Mouse (Mus musculus) heart, embryonic 10.5 days (tissue): ENCODE measurements around the gene Safb2. TPM values are rescaled to one million over a fixed set of nuclear protein-coding genes. Genes with fewer than 3 reads are reported as not detected.

ENCODE experiments used
- DNase-seq: peaks from one replicate; pipeline ENCODE4 v3.0.0-alpha.2; 2017; ENCODE audit warnings: low spot score
- H3K27ac ChIP-seq: fragments of 300-500 bp; sonication (generic); 2 replicates; pipeline ENCODE4 v1.5.1; 2016; ENCODE audit warnings: mild to moderate bottlenecking
- H3K27me3 ChIP-seq: fragments of 300-500 bp; sonication (generic); 2 replicates; pipeline ENCODE4 v1.6.1; 2016; ENCODE audit warnings: mild to moderate bottlenecking; ENCODE audit not compliant: poor library complexity, insufficient read depth, severe bottlenecking
- H3K36me3 ChIP-seq: fragments of 300-500 bp; sonication (generic); 2 replicates; pipeline ENCODE4 v1.6.1; 2016; ENCODE audit warnings: mild to moderate bottlenecking, moderate library complexity
- H3K4me1 ChIP-seq: fragments of 300-500 bp; sonication (generic); 2 replicates; pipeline ENCODE4 v1.6.1; 2016; ENCODE audit warnings: mild to moderate bottlenecking
- H3K4me3 ChIP-seq: fragments of 300-500 bp; sonication (generic); 2 replicates; pipeline ENCODE4 v1.5.1; 2016; ENCODE audit warnings: mild to moderate bottlenecking, moderate library complexity
- H3K9me3 ChIP-seq: fragments of 300-500 bp; sonication (generic); 2 replicates; pipeline ENCODE4 v1.6.1; 2016; ENCODE audit warnings: mild to moderate bottlenecking, moderate library complexity
- WGBS: fragments of 180-500 bp; shearing (Covaris S2); methylation state at CpG from one replicate; pipeline ENCODE4 v1.1.7; 2016; 5-methylcytosine and 5-hydroxymethylcytosine counted together
- polyA plus RNA-seq: library from polyadenylated mRNA; unstranded; fragments of >200 nt; fragmentation: Nextera tagmentation; extraction: Ambion mirVana; gene quantifications from 2 replicates; pipeline ENCODE4 v1.2.1, GENCODE M21; 2016

Gene Safb2
- polyA plus RNA-seq, 1 experiment from 2014 or later: 81.0 TPM

DNA sequence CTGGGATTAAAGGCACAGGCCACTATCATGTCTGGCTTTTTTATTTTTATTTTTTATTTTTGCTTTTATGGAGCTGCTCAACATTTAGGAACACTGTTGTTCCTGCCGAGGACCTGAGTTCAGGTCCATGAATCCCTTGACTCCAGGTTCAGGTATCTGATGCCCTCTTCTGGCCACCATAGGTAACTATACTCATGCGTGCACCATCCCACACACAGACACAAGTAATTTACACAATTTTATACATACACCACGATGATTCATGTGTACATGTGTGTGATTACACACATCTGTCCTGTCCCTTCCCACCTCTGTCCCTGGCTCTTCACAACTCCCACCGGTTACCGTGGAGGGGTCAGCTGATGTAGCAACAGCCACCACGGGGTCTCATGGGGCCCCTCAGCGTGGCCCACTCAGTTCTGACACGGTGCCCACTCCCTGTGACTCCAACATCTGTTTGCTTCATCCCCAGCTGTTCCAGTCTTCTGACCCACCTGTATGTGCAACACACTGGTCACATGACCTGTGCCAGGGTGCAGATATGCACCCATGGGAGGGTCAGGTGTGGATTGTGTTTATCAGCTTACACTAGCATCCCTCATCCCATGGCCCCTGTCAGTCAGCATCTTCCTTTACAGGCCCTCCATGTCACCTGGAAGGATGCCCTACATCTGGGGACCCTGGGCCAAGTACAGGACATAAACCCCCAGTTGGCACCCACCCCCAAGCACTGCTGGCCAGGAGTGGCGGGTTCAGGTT lies 36.4 kb downstream of the Safb2 start:
- WGBS: 69% methylated on average over 9 of the region's 9 CpGs
- Histone ChIP-seq H3K4me1 (peaks cover 6% of the 10 kb centered on the region), H3K36me3 (no peaks in the 10 kb centered on the region), H3K9me3 (no peaks in the 10 kb centered on the region), H3K27me3 (0 out of 2 replicates have a peak, but pooled peaks cover under 1% of the 10 kb centered on the region), H3K4me3 (no peak overlapping the region), H3K27ac (no peak overlapping the region)
- DNase-seq: no peak

DNA sequence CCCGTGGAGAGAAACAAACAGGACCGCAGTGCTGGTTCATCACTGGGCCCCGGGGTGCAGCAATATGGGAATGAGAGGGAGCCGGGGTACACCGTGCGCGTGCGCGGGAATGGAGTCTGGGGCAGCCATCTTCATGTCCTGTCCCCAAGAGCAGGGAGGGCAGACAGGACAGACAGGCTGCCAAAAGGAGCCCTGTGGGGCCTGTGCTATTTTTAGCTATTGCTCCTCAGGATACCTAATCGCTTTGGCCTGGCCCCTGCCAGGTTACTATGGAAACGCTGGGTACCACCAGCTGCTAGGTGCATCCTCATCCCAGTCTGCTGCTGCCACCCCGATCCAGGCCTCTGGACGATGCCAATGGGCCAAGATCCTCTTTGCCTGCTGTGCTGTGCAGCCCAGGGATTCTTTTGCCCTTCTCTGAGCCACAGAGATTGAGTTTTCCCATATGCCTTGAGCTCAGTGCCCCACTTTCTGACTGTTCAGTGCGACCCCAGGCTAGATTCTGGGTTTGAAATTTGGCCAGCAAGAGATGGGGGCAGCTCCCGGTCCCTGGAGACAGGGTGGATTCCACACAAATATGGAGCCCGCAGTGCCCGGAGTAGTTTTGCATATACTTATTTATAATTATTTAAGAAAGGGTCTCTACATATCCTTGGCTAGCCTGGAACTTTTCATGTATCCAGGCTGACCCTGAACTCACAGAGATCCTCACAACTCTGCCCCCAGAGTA lies 37.1 kb downstream of the Safb2 start:
- DNase-seq: no peak

GRCm38 (mm10) chr17:56546576-56546975 lies 37.8 kb downstream of the Safb2 start:
- Histone ChIP-seq H3K9me3 (no peaks in the 10 kb centered on the region), H3K27me3 (peaks cover 6% of the 10 kb centered on the region; the same call in 1 of the 2 replicates), H3K4me3 (no peak overlapping the region), H3K36me3 (no peaks in the 10 kb centered on the region), H3K27ac (no peak overlapping the region), H3K4me1 (peaks cover 6% of the 10 kb centered on the region)
- DNase-seq: no peak
- WGBS: 82% methylated on average over 5 of the region's 5 CpGs

More for the DNA sequence above, 37.1 kb downstream of the Safb2 start:
- Histone ChIP-seq H3K36me3 (no peaks in the 10 kb centered on the region), H3K27me3 (peaks cover 6% of the 10 kb centered on the region; the same call in 1 of the 2 replicates), H3K4me1 (peaks cover 6% of the 10 kb centered on the region), H3K4me3 (no peak overlapping the region), H3K9me3 (no peaks in the 10 kb centered on the region), H3K27ac (no peak overlapping the region)
- 66% methylated on average over 17 of the region's 17 CpGs for WGBS

GRCm38 (mm10) chr17:56545945-56546344 lies 38.4 kb downstream of the Safb2 start:
- Histone ChIP-seq H3K4me1 (peaks cover 6% of the 10 kb centered on the region), H3K27me3 (peaks cover 10% of the 10 kb centered on the region; the same call in 1 of the 2 replicates), H3K36me3 (no peaks in the 10 kb centered on the region), H3K9me3 (no peaks in the 10 kb centered on the region), H3K4me3 (no peak overlapping the region), H3K27ac (no peak overlapping the region)
- DNase-seq: no peak
- WGBS: 56% methylated on average over 1 of the region's 1 CpGs

GRCm38 (mm10) chr17:56544699-56545387 lies 39.5 kb downstream of the Safb2 start:
- H3K4me1 ChIP-seq: peaks cover 9% of the 10 kb centered on the region
- DNase-seq: no peak
- H3K27ac ChIP-seq: no peak overlapping the region
- H3K4me3 ChIP-seq: no peak overlapping the region
- no peaks in the 10 kb centered on the region for H3K36me3 ChIP-seq
- no peaks in the 10 kb centered on the region for H3K9me3 ChIP-seq
- WGBS: 76% methylated on average over 7 of the region's 7 CpGs
- peaks cover 15% of the 10 kb centered on the region; the same call in 1 of the 2 replicates for H3K27me3 ChIP-seq

GRCm38 (mm10) chr17:56543684-56544224 lies 40.6 kb downstream of the Safb2 start:
- DNase-seq: no peak
- no peak overlapping the region for H3K4me3 ChIP-seq
- H3K36me3 ChIP-seq: no peaks in the 10 kb centered on the region
- no peak overlapping the region for H3K27ac ChIP-seq
- no peaks in the 10 kb centered on the region for H3K9me3 ChIP-seq
- peaks cover 17% of the 10 kb centered on the region; the same call in 1 of the 2 replicates for H3K27me3 ChIP-seq
- peaks cover 9% of the 10 kb centered on the region for H3K4me1 ChIP-seq
- 73% methylated on average over 3 of the region's 3 CpGs for WGBS

GRCm38 (mm10) chr17:56542736-56543135 lies 41.6 kb downstream of the Safb2 start:
- no peaks in the 10 kb centered on the region for H3K36me3 ChIP-seq
- peaks cover 21% of the 10 kb centered on the region; the same call in 1 of the 2 replicates for H3K27me3 ChIP-seq
- peaks cover 13% of the 10 kb centered on the region for H3K4me1 ChIP-seq
- WGBS: 52% methylated on average over 8 of the region's 8 CpGs
- DNase-seq: no peak
- H3K4me3 ChIP-seq: no peak overlapping the region
- no peaks in the 10 kb centered on the region for H3K9me3 ChIP-seq
- no peak overlapping the region for H3K27ac ChIP-seq

DNA sequence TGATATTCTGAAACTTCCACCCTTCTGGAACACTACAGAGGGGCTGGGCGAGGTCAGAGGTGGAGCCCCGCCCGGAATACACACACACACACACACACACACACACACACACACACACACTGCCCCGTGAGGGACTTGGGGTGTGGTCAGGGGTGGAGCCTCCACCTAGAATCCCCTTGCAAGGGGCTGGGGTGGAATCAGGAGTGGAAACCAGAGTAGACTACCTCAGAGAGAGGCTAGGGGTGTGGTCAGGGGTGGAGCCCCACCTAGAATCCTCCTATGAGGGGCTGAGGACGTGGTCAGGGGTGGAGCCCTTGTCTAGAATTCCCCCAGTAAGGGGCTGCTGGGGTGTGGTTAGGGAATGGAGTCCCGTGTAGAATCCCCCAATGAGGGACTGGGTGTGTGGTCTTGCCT lies 43.8 kb downstream of the Safb2 start:
- Histone ChIP-seq H3K4me3 (no peak overlapping the region), H3K27ac (no peak overlapping the region), H3K4me1 (peaks cover 8% of the 10 kb centered on the region; the same call in 1 of the 2 replicates), H3K36me3 (no peaks in the 10 kb centered on the region), H3K9me3 (no peaks in the 10 kb centered on the region), H3K27me3 (peaks cover 21% of the 10 kb centered on the region; the same call in 1 of the 2 replicates)
- no peak for DNase-seq
- WGBS: 41% methylated on average over 6 of the region's 6 CpGs

- Histone ChIP-seq H3K4me3 (no peak overlapping the region), H3K27me3 (peaks cover 20% of the 10 kb centered on the region; the same call in 1 of the 2 replicates), H3K36me3 (no peaks in the 10 kb centered on the region), H3K4me1 (peaks cover 8% of the 10 kb centered on the region; the same call in 1 of the 2 replicates), H3K27ac (peak overlapping the region; percentile 62; the same call in 1 of the 2 replicates), H3K9me3 (no peaks in the 10 kb centered on the region)
- no peak for DNase-seq
- WGBS: 27% methylated on average over 8 of the region's 8 CpGs
Observed at GRCm38 (mm10) chr17:56537912-56538311, 46.5 kb downstream of the Safb2 start.

GRCm38 (mm10) chr17:56536874-56537273 lies 47.5 kb downstream of the Safb2 start:
- no peak overlapping the region for H3K4me3 ChIP-seq
- 64% methylated on average over 3 of the region's 3 CpGs for WGBS
- no peaks in the 10 kb centered on the region for H3K9me3 ChIP-seq
- no peak for DNase-seq
- H3K27me3 ChIP-seq: peaks cover 16% of the 10 kb centered on the region; the same call in 1 of the 2 replicates
- H3K27ac ChIP-seq: no peak overlapping the region
- peaks cover 8% of the 10 kb centered on the region; the same call in 1 of the 2 replicates for H3K4me1 ChIP-seq
- no peaks in the 10 kb centered on the region for H3K36me3 ChIP-seq

DNA sequence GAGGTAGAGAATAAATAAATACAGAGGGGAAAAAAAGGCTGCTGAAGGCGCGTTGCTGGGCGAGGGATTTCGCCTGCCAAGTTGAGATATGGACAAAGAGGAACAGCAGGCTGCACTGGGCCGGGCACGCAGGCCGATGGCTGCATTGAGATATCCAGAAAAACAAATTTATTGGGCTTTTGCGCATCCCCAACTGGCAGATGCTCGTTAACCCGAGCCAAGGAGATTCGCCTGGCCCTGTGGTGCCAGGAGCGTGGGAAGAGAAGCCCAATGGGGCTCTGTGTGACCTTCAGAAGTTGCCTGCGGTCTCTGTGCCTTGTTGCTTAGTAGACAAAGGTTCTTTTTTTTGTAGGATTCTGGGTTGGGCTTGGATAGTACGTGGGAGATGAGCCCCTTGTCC lies 48.2 kb downstream of the Safb2 start:
- 73% methylated on average over 14 of the region's 14 CpGs for WGBS
- peaks cover 8% of the 10 kb centered on the region; the same call in 1 of the 2 replicates for H3K4me1 ChIP-seq
- no peak overlapping the region for H3K27ac ChIP-seq
- peaks cover 14% of the 10 kb centered on the region; the same call in 1 of the 2 replicates for H3K27me3 ChIP-seq
- DNase-seq: no peak
- no peak overlapping the region for H3K4me3 ChIP-seq
- H3K36me3 ChIP-seq: no peaks in the 10 kb centered on the region
- H3K9me3 ChIP-seq: no peaks in the 10 kb centered on the region

DNA sequence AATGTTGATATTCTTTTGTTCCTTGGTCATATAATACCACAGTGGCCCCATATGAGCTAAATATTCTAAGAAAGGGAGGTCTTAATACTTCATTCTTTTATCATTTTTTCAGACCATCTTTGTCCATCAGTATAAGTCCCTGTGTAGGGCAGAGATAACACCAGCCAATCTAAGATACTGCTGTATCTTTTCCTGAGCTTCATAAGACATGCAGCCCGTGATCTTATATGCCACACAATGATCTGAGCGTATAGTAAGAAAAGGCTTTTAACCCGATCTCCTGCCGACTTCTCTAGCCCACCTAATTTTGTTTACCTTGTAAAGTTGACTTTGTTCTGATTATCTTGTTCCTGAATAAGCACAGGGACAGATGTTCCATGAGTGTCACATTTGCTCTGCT lies 59.4 kb downstream of the Safb2 start:
- DNase-seq: no peak
- no peaks in the 10 kb centered on the region for H3K4me1 ChIP-seq
- no peaks in the 10 kb centered on the region for H3K9me3 ChIP-seq
- WGBS: 72% methylated on average over 4 of the region's 4 CpGs
- no peak overlapping the region for H3K4me3 ChIP-seq
- no peaks in the 10 kb centered on the region for H3K36me3 ChIP-seq
- no peaks in the 10 kb centered on the region for H3K27me3 ChIP-seq
- H3K27ac ChIP-seq: no peak overlapping the region
